Mouse (Mus musculus): ENCODE measurements at regions not wholly inside any gene's neighbourhood (a gene's known extent, or its start where the extent isn't known, plus 50 kb on each side); places are given as distances from the start of the nearest gene placed in this dataset.

DNA sequence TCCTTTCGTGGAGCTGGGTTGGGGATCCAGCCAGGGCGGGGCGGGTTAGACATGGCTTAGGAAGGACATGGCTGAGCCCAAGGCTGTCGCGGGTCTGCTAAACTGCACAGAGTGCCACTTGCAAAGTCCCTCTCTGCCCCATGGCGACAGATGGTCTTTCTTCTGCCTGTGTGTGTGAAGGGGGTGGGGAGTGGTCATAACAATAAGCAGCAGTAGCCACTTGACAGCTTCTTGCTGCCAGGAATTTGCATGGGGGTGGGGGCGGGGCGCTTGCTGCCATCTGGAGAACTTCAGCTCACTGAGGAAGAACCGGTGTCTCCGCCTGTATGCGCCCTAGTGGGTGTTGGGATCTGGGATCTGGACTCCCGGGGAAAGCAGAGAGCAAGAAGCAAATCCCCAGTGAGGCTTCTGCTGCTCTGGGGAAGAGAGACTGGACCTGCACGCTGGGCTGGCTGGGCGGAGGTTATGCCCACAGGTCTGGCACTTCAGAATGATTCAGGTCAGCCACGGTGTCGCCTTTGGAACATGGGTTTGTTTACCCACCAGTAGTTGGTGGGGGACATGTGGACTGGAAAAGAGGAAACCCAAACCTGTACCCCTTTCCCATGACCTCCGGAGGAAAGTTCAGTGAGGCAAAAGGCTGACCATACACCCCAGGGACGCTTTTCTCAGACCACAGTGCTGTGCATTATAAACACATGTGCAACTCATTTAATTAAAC lies 258.7 kb upstream of the Marcks start:
- intact Hi-C loops (cut with DNase I), result loop anchor here (5.0 kb wide), 1 partner anchor 260 kb away; the partner anchor contains the start of gene Marcks
- peak; percentile 37 to 40 for DNase-seq

DNA sequence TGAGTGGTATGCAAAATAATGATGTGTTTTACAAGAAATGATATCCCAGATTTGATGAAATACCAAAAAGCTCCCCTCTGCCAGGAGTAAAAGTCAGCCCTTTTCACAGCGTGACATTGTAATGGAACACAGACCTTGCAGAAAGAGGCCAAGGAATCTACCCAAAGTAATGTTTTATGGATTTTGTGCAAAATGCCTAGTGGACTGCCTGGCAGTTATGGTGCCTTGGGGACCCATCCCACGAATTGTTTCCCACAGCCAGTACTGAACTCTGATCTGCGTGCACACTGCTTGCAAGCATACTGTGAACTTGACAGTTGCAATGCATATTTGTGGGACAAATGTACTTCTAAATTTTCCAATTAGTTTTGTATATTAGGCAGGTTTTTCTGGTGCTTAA lies 251.3 kb upstream of the Marcks start:
- no peak for DNase-seq
- intact Hi-C loops (cut with DNase I), result no loop called here

DNA sequence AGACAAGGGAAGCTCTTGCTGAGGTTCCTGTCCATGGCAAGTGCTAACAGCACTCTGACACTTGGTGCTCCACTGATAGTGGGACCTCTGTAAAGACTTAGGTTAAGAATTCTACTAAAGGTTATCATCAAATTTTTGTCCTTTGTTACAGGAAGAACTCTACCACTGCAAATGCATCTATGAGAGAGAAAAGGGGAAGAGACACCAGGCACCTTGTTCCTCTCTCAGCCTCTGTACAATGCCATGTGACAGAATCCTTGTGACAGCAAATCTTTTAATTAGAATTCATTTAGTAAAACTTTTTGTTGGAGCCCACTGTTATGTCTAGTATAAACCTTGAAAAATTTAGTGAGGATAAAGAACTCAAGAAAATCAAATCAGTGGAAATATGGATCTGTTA lies 247.5 kb upstream of the Marcks start:
- DNase-seq, result no peak
- intact Hi-C loops (cut with DNase I), result no loop called here

DNA sequence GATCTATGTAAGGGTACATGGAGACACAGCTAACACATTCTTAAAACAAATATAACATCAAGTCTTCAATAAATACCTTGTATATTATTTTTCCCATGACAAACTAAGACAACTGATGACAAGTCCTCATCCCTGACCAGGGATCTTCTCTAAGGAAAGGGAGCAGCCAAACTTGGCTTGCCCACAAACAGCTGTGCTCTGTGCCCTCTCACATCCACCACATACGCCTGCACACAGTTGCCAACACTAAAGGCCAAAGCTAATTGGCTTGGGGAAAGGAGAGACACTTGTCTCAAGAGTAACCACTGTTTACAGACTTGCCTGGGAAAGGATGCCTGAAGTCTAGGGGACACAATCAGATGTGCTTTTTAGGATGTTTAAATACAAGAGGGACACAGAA lies 241.3 kb upstream of the Marcks start:
- no peak for DNase-seq
- intact Hi-C loops (cut with DNase I), result no loop called here

DNA sequence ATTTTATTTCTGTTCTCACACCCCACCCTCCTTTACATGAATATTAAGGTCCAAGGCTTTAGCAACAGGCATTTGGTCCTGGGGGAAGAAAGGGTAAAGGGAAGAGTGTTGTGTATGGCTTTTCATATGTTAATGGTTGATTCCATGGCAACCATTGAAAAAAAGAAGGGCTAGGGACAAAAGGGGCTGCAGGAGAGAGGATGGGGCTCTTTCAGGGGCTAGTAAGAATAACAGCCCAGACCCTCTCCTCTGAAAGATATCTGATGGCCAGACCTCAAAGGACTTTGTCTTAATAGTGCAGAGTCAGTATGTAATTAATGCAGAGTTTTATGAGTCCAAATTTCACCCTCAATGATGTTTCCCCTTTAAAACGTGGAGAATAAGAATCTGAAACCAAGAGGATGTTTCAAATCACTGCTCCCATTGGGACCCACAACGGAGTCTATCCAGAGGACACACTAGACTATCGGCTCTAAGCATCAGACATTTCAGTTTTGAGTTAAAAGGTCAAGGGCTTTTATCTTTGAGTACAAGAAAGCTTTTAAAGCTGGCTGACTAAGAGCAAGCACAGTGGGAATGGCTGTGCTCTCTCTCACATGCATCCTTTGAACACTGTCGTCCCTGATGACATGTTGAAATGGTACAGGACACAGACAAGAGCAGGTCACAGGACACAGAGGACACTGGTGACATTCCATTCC lies 239.4 kb upstream of the Marcks start:
- DNase-seq, result no peak
- intact Hi-C loops (cut with DNase I), result no loop called here

DNA sequence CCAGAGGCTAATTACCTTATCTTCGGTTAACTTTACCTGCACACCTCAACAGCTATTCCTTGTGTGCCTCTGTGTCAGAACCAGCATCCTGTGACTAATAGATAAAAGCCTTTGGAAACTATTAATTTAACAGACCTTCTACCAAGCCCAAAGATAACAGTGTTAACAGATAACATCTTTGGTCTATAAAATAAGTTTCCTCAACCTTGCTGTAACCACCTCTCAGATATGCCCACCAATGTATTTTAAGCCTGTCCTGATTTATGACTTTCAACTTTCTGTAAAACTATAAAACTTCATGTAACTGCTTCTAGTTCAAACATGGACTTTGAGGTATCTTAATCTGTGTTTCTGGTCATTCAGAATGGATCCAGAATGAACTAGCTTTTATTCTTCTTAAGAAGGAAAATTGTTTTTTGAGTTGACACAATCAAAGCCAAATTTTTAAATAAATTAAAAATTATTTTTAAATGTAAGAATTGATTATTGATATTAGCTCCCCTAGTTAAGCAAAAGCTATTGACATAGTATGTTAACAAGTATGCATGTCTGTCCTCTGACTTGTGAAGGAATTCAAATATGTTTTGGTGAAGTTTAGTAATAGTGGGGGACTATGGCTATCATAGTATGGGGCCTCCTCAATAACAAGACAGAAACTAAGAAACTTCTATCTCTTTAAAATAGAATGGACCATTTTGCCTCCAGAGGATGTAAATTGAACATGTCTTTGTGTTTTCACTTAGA lies 238.7 kb upstream of the Marcks start:
- intact Hi-C loops (cut with DNase I), result no loop called here

DNA sequence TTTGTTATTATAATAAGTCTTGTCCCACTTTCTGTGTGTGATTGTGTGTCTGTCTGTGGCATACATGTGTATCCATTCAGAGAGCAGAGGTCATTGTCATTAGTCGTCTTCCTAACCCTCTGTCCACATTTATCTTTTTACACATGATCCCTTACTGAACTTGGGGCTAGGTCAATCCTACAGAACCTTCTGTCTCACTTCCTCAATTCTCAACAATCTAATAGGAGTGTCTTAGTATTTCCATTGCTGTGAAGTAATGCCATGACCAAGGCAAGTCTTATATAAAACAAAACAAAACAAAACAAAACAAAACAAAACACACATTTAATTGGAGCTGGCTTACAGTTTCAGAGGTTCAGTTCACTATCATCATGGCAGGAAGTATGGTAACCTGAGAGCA lies 237.5 kb upstream of the Marcks start:
- intact Hi-C loops (cut with DNase I), result no loop called here
- DNase-seq, result no peak

More for the DNA sequence above, 238.7 kb upstream of the Marcks start:
- no peak for DNase-seq

DNA sequence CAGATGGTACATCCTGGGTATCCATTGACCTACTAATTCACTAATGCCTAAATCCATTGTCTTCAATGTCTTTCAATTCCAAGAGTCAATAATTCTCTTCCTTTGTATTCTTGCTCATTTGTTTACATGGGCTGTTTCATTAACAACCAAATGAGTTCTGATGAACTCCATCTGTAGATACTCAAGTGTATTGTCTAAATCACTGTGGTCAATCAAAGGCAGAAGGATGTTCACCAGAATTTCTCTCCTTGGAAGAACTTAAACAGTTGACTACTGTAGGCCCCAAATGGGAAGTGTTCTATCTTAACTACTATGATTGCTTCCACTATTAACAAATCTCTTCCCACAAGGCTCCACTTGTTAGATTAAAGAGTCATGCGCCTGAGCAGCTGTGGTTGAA lies 236.9 kb upstream of the Marcks start:
- DNase-seq, result no peak
- intact Hi-C loops (cut with DNase I), result no loop called here

DNA sequence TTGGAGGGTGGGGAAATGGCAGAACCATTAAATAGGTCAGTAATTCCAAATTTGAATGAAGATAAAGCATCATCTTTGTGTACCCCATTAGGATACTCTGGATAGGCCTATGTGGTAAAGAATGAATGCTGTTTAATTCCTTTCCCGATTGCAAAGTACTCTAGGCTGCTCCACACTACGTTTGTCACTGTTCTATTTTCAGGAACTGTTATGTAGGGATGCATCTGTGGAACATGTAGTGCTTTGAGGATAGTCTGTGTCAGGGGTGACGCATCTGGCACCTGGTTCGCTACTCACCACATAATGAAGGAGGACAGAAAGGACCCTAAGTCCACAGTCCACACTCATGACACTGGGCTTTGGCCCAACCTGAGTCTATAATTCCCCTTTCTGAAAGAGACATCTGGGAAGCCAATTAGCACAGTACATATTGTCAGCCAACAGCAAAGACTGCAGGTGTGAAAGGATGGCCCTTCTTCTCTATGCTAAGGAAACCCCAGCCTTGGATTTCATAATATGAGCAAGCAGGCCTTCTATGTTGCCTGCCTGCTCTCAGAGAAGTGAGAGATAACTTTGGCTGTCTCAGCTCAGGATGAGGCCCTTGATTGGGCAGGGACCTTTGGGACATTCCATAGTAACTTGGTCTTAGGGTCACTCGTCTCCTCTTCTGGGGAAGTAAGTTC lies 230.4 kb upstream of the Marcks start:
- intact Hi-C loops (cut with DNase I), result no loop called here

DNA sequence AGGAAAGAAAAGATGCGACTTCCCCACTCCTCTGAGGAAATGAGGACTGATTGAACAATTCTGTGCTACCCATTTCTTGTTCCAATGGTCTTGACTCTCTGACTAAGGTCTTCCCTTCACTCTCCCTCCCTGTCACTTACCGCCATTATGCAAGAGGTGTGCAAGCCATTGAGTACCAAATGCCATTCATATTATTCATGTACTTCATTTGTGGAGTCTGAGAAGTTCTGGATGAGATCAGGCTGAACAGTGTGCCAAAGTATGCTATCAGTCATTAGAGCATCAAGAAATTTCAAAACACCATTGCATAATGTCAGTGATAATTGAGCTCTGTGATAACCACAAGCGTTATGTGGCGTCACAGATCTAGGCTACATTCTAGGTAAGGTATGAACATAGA lies 229.1 kb upstream of the Marcks start:
- DNase-seq, result no peak
- intact Hi-C loops (cut with DNase I), result no loop called here

More for the DNA sequence above, 230.4 kb upstream of the Marcks start:
- DNase-seq, result no peak

DNA sequence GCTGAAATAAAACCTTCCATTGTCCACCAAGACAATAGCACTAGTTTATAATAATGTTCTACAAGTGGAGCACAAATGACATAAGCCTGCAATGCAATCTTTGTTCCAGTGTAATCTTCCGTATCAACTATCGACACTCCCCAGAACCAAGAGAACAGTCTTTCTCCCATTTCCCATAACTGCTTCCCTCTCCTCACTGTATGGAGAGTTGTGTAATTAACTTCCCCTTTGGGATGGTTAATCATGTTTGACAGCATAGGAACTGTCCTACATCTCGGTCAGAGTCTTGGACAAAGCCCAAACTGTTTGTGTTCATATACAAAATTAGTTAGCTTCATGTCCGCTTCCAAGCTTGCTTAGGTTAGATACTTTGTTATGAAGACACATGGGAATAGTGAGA lies 225.8 kb upstream of the Marcks start:
- intact Hi-C loops (cut with DNase I), result no loop called here

DNA sequence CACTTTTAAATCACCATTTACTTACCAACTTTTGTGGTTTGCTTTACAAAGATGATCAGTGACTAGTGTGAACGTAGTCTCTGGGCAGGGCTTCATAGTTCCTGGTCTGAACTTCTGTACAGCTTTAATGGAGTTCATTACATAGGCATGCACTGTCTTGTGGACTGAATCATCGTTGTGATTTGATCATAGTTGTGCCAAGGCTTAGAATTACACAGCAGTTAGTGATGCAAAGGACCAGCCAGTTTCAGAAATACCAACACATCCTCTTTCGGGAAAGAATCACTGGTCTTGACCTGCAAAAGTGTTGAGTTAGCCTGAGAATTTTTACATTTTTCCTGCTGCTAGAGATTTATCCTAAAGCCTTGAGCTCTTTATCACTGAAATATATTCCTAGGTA lies 222.3 kb upstream of the Marcks start:
- intact Hi-C loops (cut with DNase I), result no loop called here
- DNase-seq, result no peak

More for the DNA sequence above, 225.8 kb upstream of the Marcks start:
- no peak for DNase-seq

DNA sequence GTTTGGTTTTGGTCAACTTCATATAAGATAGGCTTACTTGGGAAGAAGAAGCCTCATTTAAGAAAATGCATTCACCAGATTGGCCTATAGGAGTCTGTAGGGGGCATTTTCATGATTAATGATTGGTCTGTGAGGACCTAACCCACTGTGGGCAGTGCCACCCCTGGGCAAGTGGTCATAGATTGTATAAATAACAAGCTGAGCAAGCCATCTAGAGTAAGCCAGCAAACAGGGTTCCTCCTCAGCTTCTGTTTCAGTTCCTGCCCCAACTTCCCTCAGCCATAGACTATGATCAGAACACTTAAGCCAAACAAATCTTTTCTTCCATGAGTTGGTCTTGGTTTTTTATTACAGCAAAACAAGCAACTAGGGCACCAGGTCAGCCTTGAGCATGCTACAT lies 220.2 kb upstream of the Marcks start:
- DNase-seq, result no peak
- intact Hi-C loops (cut with DNase I), result no loop called here

DNA sequence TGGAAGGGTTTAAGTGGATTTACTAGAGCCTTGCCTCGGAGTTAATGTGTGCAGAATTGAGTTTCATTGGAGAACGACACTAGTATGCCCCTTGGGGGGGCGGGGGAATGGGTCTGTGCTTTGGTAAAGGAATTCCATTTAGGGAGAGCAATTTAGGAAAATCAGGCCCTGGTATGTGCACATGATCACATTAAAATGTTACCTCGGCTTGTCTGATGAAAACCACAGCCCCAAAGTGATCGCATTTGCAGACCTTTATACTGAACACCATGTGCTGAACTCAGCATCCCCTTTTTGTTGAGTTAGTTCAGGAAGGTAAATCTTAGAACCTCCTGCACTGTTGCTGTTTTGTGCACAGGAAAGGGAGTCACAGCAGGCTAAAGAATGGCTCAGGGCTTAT lies 219.6 kb upstream of the Marcks start:
- intact Hi-C loops (cut with DNase I), result no loop called here
- DNase-seq, result no peak

DNA sequence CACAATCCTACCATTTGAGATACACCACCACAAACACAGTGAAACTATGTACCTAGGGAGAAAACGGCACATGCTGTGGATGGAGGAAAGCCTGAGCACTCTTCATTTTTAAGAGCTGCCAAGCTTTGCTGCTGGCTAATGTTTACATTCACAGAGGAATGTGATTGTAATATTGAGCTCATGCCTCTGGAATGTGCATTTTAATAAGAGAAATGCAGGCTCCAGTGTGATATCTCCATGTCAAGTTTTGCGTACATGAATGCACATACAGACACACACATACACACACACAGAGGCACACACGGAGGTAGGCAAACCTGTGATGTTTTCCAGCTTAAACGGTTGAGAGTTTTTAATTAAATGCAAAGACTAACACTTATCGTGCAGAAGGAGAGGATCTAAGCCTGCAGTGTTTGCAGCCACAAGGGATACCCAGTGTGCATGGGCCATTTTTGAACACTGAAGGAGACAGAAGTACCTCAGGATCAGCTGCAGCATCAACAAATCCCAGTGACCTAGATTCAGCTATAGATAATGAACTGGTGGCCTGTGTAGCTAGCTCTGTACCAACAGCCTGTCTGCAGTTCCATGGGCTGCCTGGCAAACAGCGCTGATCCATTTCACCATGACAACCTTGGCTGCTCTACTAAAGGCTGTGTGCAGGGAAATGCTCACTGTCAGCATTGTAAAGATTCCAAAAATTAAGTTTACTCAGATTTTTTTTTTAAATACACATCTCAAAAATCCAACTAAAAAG lies 218.8 kb upstream of the Marcks start:
- DNase-seq, result no peak
- intact Hi-C loops (cut with DNase I), result no loop called here

DNA sequence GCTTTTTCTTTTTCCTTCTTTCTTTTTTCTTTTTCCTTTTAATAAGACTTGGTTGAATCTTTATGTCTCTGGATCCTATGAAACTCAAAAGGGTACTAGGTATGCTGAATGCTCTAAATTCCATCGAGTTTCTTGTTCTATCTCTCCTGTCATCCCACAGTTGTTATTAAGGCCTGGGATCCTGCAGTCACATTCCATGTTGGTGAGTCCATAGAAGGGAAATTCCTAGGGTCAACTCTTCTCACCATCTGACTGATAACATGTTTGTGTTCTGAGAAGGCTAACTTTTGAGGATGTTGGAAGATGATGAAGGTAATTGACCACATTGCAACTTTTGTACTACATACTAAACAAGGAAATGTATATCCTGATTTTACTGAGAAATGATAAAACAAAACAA lies 210.5 kb upstream of the Marcks start:
- DNase-seq, result no peak
- intact Hi-C loops (cut with DNase I), result no loop called here

DNA sequence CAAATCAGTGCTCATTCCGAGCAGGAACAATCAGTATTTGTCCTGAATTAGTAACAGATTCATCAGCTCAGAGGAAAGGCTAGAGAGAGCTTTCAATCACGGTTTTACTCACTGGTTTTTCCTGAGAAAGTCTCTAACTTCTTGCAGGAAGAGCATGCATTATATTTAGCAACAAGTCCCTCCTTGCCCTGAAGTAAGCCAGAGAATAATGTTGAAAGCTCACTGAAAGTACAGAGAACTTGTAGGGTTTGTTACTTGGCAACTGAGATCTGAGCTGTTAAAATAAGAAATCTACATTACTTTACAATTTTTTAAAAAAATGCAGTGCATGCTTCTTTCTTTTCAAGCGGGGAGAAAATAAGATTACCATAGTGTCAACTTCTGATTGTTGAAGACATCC lies 209.7 kb upstream of the Marcks start:
- intact Hi-C loops (cut with DNase I), result no loop called here
- no peak for DNase-seq

DNA sequence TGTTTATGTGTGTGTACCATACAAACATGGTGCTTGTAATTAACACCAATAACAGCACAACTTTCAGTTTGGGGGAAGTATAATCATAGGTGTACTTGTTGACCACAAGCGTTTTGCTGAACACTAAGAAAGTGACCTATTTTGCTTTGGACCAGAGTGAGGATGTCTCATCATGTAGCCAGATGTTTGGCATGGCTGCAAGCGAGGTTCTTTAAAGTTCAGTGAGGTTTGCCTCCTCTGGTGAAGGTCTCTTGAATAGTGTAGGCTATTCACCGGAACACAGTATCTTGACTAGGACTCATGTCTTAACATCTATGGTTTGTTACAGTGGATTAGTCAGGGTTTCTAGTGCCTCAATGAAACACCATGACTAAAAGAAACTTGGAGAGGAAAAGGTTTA lies 208.9 kb upstream of the Marcks start:
- intact Hi-C loops (cut with DNase I), result no loop called here
- no peak for DNase-seq

DNA sequence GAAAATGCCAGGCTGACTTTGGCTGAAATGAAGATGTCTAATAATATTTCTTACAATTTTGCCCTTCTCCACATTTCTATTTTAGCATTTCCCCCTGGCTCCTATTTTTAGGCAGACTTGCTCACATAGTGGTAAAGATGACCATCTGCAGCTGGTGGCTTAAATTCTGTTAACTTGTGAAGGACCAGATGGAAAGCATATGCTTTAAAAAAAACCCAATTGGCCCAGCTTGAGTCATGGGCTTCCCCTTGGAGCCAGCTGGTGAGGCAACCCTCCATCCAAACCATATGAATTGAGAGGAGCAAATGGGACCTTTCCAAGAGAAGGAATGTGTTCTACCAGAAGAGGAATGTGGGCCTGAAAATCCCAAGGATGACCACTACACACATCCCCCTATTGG lies 204.0 kb upstream of the Marcks start:
- no peak for DNase-seq
- intact Hi-C loops (cut with DNase I), result no loop called here

DNA sequence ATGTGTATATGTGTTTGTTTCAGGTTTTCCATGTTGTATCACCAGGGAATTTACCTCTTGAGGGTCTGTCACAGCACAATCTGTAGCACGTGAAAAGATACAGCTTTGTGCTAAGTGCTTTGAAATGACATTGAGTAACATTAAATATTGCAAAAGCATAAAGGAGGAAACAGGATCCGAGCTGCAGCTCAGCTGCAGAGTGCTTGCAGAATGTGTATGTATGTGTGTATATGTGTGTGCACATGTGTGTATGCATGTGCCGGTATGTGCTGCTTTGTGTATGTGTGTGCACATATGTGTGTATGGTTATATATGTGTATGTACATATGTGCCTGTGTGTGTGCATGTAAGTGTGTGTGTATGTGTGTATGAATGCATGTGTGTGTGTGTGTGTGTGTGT lies 200.9 kb upstream of the Marcks start:
- intact Hi-C loops (cut with DNase I), result no loop called here

More for the DNA sequence above, 200.9 kb upstream of the Marcks start:
- no peak for DNase-seq

Data from gastrocnemius, postnatal 36 days (tissue).